Mouse (Mus musculus) MEL-GATA-1-ER (cell line): ENCODE results near the gene Ap4m1.
A peak's percentile ranks its signal among the peaks of the same experiment; 100 is the strongest.

Source experiments
- DNase-seq: peaks from one replicate; pipeline ENCODE4 v3.0.0-alpha.2; 2012; ENCODE audit warnings: low read depth; ENCODE audit errors: extremely low read depth

Gene Ap4m1

GRCm38 (mm10) chr5:138171695-138172491 is at the start of gene Ap4m1, which contains the start of gene Mcm7:
Ap4m1 (plus strand) TSS chr5:138172002.
Mcm7 (minus strand) TSS chr5:138172422.
- peak; percentile 96 for DNase-seq

- DNase-seq = no peak
Observed at GRCm38 (mm10) chr5:138132425-138133064, 39.3 kb upstream of the Ap4m1 start.

- DNase-seq = peak; percentile 38
Observed at GRCm38 (mm10) chr5:138137257-138137656, 34.5 kb upstream of the Ap4m1 start.

GRCm38 (mm10) chr5:138137935-138138549 is 33.8 kb upstream of the Ap4m1 start:
- DNase-seq = peak; percentile 63

- DNase-seq = no peak
Observed at GRCm38 (mm10) chr5:138138585-138138984, 33.2 kb upstream of the Ap4m1 start.

- DNase-seq = no peak
Observed at GRCm38 (mm10) chr5:138154390-138154789, 17.4 kb upstream of the Ap4m1 start.

GRCm38 (mm10) chr5:138155443-138155976 is 16.3 kb upstream of the Ap4m1 start, which contains the start of gene Zfp113:
Zfp113 (minus strand) TSS chr5:138155744.
- peak; percentile 97 for DNase-seq

- DNase-seq = no peak
Observed at GRCm38 (mm10) chr5:138160224-138160762, 11.5 kb upstream of the Ap4m1 start.

GRCm38 (mm10) chr5:138160842-138161665 is 10.7 kb upstream of the Ap4m1 start, which contains the start of gene Cops6:
Cops6 (plus strand) TSS chr5:138161071.
- DNase-seq = peak; percentile 80

- no peak for DNase-seq
Observed at GRCm38 (mm10) chr5:138163046-138163445, 8.8 kb upstream of the Ap4m1 start.

- DNase-seq = no peak
Observed at GRCm38 (mm10) chr5:138163610-138164009, 8.2 kb upstream of the Ap4m1 start.

GRCm38 (mm10) chr5:138165594-138165993 is 6.2 kb upstream of the Ap4m1 start:
- DNase-seq = no peak

GRCm38 (mm10) chr5:138170936-138171561 is 753 bp upstream of the Ap4m1 start:
- DNase-seq = peak; percentile 85

- DNase-seq = peak; percentile 92
Observed at GRCm38 (mm10) chr5:138173217-138173616, 1.4 kb downstream of the Ap4m1 start.

- DNase-seq = peak; percentile 78
Observed at GRCm38 (mm10) chr5:138186950-138187638, 15.3 kb downstream of the Ap4m1 start, which contains the start of the genes Taf6 and Cnpy4. Taf6 (minus strand) TSS chr5:138187451. Cnpy4 (plus strand) TSS chr5:138187485.

GRCm38 (mm10) chr5:138187661-138188306 is 16.0 kb downstream of the Ap4m1 start:
- DNase-seq = peak; percentile 88

GRCm38 (mm10) chr5:138193771-138194727 is 22.2 kb downstream of the Ap4m1 start, which contains the start of gene Mblac1:
Mblac1 (plus strand) TSS chr5:138194314.
- peak; percentile 87 for DNase-seq
